Mouse (Mus musculus): ENCODE measurements around the gene Hes6. TPM values are rescaled to one million over a fixed set of nuclear protein-coding genes. Genes with fewer than 3 reads are reported as not detected.
A peak's percentile ranks its signal among the peaks of the same experiment; 100 is the strongest.

The Hes6 gene
- total RNA-seq, 2 experiments from 2014 or later: 255 to 373 TPM

DNA sequence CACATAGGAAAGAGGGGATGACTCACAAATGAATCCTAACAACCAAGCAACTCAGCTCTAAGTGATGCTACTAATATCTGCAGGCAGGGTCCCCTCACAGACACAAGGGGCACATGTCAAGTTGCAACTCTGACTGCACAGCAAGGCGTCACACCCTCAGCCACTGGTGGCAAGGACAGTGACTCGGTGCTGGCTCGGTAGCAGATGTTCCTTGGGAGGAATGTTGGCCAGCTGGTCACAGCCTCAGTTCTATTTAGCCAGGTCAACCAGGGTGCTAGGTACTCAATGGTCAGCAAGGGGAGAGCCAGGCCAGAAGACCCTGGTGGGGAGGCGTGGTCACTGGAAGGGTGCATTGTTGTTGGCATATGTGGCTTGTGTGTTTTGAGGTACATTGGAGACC is 6.0 kb downstream of the Hes6 start:
- DNase-seq (ENCODE audit: low spot score in 2 of 2): no peak

GRCm38 (mm10) chr1:91405406-91406169 is 8.2 kb downstream of the Hes6 start:
- DNase-seq (ENCODE audit: low spot score in 2 of 2): no peak

DNA sequence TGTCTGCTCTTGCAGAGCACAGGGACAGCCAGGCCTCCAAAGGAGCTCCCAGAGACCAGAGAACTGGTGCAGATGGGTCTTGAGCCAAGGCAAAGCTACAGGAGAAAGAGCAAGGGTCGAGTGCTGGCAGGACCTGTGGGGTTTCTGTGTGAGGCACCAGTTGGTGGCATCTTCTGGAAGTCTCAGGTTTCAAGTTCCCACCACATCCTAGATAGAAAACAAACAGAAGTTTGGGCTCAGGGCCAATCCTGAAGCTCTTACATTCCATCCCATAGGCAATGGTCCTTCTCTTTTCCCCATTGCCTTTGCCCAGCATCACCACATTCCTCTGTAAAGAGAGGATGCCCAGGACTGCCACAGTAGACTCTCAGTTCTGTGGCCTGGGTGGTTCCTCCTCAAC is 8.9 kb downstream of the Hes6 start:
- DNase-seq (ENCODE audit: low spot score in 2 of 2): no peak

GRCm38 (mm10) chr1:91398260-91399062 is 15.4 kb downstream of the Hes6 start, which contains the start of gene Ilkap:
Gene Ilkap, minus strand, starts transcription at chr1:91398815.
- DNase-seq (ENCODE audit: low spot score in 2 of 2): peak; percentile 75 to 79

GRCm38 (mm10) chr1:91397927-91398259 is 15.9 kb downstream of the Hes6 start:
- DNase-seq (ENCODE audit: low spot score in 2 of 2): no peak

GRCm38 (mm10) chr1:91390369-91390768 is 23.5 kb downstream of the Hes6 start:
- no peak for DNase-seq (ENCODE audit: low spot score in 2 of 2)

GRCm38 (mm10) chr1:91381091-91381471 is 32.8 kb downstream of the Hes6 start:
- DNase-seq (ENCODE audit: low spot score in 2 of 2): no peak

GRCm38 (mm10) chr1:91380453-91381090 is 33.3 kb downstream of the Hes6 start:
- DNase-seq (ENCODE audit: low spot score in 2 of 2): peak; percentile 68 to 77

DNA sequence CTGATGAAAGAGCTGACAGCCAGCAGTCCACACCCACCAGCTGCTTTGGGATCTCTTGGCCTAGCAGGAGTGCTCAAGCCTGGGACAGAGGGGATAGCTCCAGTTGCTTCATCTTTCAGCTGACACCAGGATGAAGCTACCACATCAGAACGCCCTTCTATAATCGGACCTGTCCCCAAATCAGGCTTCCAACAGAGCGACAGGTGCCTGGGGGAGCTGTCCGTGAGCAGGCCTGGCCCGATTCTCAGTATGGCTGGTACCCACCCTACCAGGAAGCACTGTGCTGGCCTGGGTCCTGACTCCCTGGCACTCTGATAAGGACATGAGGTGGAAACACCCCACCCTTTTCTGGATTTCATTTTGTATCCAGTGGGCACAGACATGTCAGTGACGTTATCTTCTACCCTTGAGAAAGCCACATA is 40.4 kb downstream of the Hes6 start:
- no peak for DNase-seq (ENCODE audit: low spot score in 2 of 2)

GRCm38 (mm10) chr1:91370055-91370454 is 43.8 kb downstream of the Hes6 start:
- DNase-seq (ENCODE audit: low spot score in 2 of 2): peak in 1 of 2 experiments; percentile 36

- DNase-seq (ENCODE audit: low spot score in 2 of 2): no peak
Measured at GRCm38 (mm10) chr1:91369408-91369807, 44.4 kb downstream of the Hes6 start.

- DNase-seq (ENCODE audit: low spot score in 2 of 2): no peak
Measured at GRCm38 (mm10) chr1:91367295-91367694, 46.5 kb downstream of the Hes6 start.

- DNase-seq (ENCODE audit: low spot score in 2 of 2): peak; percentile 74 to 80
Measured at GRCm38 (mm10) chr1:91366215-91367108, 47.4 kb downstream of the Hes6 start, which contains the start of gene Erfe. Gene Erfe, plus strand, starts transcription at chr1:91366430.

- no peak for DNase-seq (ENCODE audit: low spot score in 2 of 2)
Measured at GRCm38 (mm10) chr1:91365816-91366214, 48.0 kb downstream of the Hes6 start.

DNA sequence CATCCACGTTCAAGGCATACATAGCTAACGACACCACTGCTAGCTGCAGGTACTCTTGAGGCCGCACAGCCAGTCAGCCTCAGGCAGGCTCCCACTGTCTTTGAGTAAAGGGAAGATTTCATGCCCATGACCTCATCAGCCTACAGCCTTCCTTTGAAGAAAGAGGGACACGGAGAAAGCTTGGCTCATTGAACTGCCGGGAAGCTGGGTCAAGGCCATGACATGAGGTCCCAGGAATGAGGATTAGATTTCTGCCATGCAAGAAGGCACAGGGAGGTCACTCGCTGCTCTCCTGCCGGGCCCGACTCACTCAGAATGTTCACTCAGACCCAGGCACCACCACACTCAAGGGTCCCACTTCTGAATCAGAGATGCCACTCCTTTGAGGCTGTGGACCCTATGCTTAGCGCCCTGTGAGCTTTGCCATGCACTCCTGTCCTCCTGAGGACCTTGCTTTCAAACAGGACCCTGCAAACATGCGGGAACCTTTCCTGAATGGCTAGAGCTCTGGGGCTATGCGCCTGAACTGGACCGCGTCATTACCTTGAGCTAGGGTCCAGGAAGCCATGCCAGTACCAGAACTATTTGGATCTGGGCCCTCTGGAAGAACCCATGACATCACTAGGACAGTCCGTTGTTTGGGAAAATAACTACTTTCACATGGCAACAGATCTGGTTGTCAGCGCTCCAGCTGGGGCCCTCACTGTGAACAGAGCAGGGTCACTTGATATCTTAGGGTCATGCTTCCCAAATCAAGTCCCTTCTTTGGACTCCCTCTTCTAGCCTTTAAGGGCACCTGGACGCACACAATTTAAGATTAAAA is 48.8 kb downstream of the Hes6 start:
- no peak for DNase-seq (ENCODE audit: low spot score in 2 of 2)

DNA sequence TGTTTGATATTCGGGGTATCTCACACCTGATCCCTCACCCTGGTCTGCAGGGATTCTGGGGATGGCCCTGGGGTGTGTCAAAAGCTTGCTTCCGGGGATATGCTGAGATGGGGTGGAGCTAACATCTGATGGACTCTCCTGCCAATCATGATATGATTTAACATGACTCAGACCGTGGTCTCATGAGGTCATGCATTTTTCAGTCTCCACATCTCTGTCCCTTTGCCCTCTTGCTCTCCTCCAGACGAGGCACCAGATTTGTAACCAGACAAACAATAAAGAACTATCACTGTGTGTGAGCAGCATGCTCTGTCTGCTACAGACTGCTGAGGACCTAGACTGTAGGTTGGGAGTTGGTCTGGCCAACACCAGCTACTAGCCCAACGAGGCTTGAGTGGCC is 51.7 kb downstream of the Hes6 start:
- no peak for DNase-seq (ENCODE audit: low spot score in 2 of 2)
